Mouse (Mus musculus) liver, postnatal 0 days (tissue): Measurements from ENCODE around the gene Cdk17. TPM values are rescaled to one million over a fixed set of nuclear protein-coding genes. Genes with fewer than 3 reads are reported as not detected.

Experiments used
- ATAC-seq: fragments of 200-750 bp; cut with Nextera tagmentation; 2 replicates; pipeline ENCODE4 v1.8.0; 2017; ENCODE audit warnings: mild to moderate bottlenecking, moderate library complexity
- DNase-seq: peaks from one replicate; pipeline ENCODE4 v3.0.0-alpha.2; 2016
- H3K27ac ChIP-seq: fragments of 300-500 bp; sonication (generic); 2 replicates; pipeline ENCODE4 v1.5.1; 2014; ENCODE audit warnings: antibody characterized with exemption, moderate library complexity, mild to moderate bottlenecking, low read depth
- H3K27me3 ChIP-seq: fragments of 300-500 bp; sonication (generic); 2 replicates; pipeline ENCODE4 v1.6.1; 2014; ENCODE audit warnings: low read length, control low read depth, mixed read lengths; ENCODE audit not compliant: insufficient read depth
- H3K36me3 ChIP-seq: fragments of 300-500 bp; sonication (generic); replicated peaks from 2 replicates; pipeline ENCODE4 v1.6.1; 2014; ENCODE audit warnings: mild to moderate bottlenecking, control low read depth, low read length, moderate library complexity, mixed read lengths; ENCODE audit not compliant: insufficient read depth
- H3K4me1 ChIP-seq: fragments of 300-500 bp; sonication (generic); 2 replicates; pipeline ENCODE4 v1.6.1; 2014; ENCODE audit warnings: antibody characterized with exemption, mild to moderate bottlenecking, control low read depth; ENCODE audit not compliant: insufficient read depth
- H3K4me2 ChIP-seq: fragments of 300-500 bp; sonication (generic); 2 replicates; pipeline ENCODE4 v1.6.1; 2014; ENCODE audit warnings: low read depth, mild to moderate bottlenecking, low read length, moderate library complexity, mixed read lengths
- H3K4me3 ChIP-seq: fragments of 300-500 bp; sonication (generic); 2 replicates; pipeline ENCODE4 v1.5.1; 2014; ENCODE audit warnings: low read depth, low read length
- H3K9ac ChIP-seq: fragments of 300-500 bp; sonication (generic); replicated peaks from 2 replicates; pipeline ENCODE4 v1.6.1; 2014; ENCODE audit warnings: mild to moderate bottlenecking, moderate library complexity
- H3K9me3 ChIP-seq: fragments of 300-500 bp; sonication (generic); 2 replicates; pipeline ENCODE4 v1.6.1; 2016; ENCODE audit warnings: mild to moderate bottlenecking, control low read depth, low read length, mixed read lengths
- CTCF ChIP-seq: sonication (generic); IDR thresholded peaks from 2 replicates; pipeline ENCODE4 v1.5.1; 2016; ENCODE audit warnings: antibody characterized with exemption, low read depth
- EP300 ChIP-seq: IDR thresholded peaks from 2 replicates; pipeline ENCODE4 v1.6.1; 2016; ENCODE audit warnings: antibody characterized with exemption, low read depth, mild to moderate bottlenecking
- WGBS: fragments of 180-500 bp; shearing (Covaris S2); extraction: QIAGEN DNeasy Blood & Tissue Kit; methylation state at CpG from one replicate; pipeline ENCODE4 v1.1.7; 2014; ENCODE audit not compliant: insufficient replicate concordance; 5-methylcytosine and 5-hydroxymethylcytosine counted together
- polyA plus RNA-seq: library from polyadenylated mRNA; unstranded; fragments of >200 nt; fragmentation: Nextera tagmentation; extraction: Ambion mirVana; gene quantifications from 2 replicates; pipeline ENCODE4 v1.2.1, GENCODE M21; 2015

The Cdk17 gene
- polyA plus RNA-seq, 1 experiment from 2014 or later: 7.4 TPM

GRCm38 (mm10) chr10:93297774-93298173 is 137.1 kb downstream of the Cdk17 start:
- Histone ChIP-seq H3K36me3 (no peaks in the 10 kb centered on the region), H3K9ac (no peak overlapping the region), H3K4me1 (no peaks in the 10 kb centered on the region), H3K9me3 (no peaks in the 10 kb centered on the region), H3K27me3 (no peaks in the 10 kb centered on the region), H3K27ac (no peak overlapping the region), H3K4me3 (no peak overlapping the region), H3K4me2 (no peak overlapping the region)
- no peak; the same call in 1 of the 2 replicates for ATAC-seq
- DNase-seq: no peak
- WGBS: 26% methylated on average over 5 of the region's 5 CpGs
- TF ChIP-seq CTCF (no peak; the same call in 1 of the 2 replicates), EP300 (no peak)

- TF ChIP-seq CTCF: no peak
- no peak for TF ChIP-seq EP300
- DNase-seq (no peak), ATAC-seq (no peak)
- Histone ChIP-seq H3K4me3 (no peak overlapping the region), H3K36me3 (no peaks in the 10 kb centered on the region), H3K9ac (no peak overlapping the region), H3K4me1 (no peaks in the 10 kb centered on the region), H3K9me3 (no peaks in the 10 kb centered on the region), H3K27ac (no peak overlapping the region), H3K27me3 (no peaks in the 10 kb centered on the region), H3K4me2 (no peak overlapping the region)
- WGBS: 28% methylated on average over 7 of the region's 7 CpGs
These were observed 137.5 kb downstream of the Cdk17 start for GRCm38 (mm10) chr10:93298208-93298607.

GRCm38 (mm10) chr10:93301831-93302230 is 141.2 kb downstream of the Cdk17 start:
- Histone ChIP-seq H3K27me3 (no peaks in the 10 kb centered on the region), H3K27ac (no peak overlapping the region), H3K4me1 (no peaks in the 10 kb centered on the region), H3K4me2 (no peak overlapping the region), H3K36me3 (no peaks in the 10 kb centered on the region), H3K4me3 (no peak overlapping the region), H3K9ac (no peak overlapping the region), H3K9me3 (no peaks in the 10 kb centered on the region)
- no peak for ATAC-seq
- TF ChIP-seq CTCF (no peak), EP300 (no peak)
- 72% methylated on average over 8 of the region's 8 CpGs for WGBS
- DNase-seq: no peak

GRCm38 (mm10) chr10:93303231-93303630 is 142.6 kb downstream of the Cdk17 start:
- Histone ChIP-seq H3K27me3 (no peaks in the 10 kb centered on the region), H3K4me2 (no peak overlapping the region), H3K27ac (no peak overlapping the region), H3K4me1 (no peaks in the 10 kb centered on the region), H3K4me3 (no peak overlapping the region), H3K36me3 (no peaks in the 10 kb centered on the region), H3K9me3 (no peaks in the 10 kb centered on the region), H3K9ac (no peak overlapping the region)
- WGBS: 58% methylated on average over 4 of the region's 4 CpGs
- ATAC-seq (no peak), DNase-seq (no peak)
- TF ChIP-seq EP300 (no peak), CTCF (no peak)

GRCm38 (mm10) chr10:93305946-93306345 is 145.3 kb downstream of the Cdk17 start:
- ATAC-seq: no peak
- Histone ChIP-seq H3K9me3 (no peaks in the 10 kb centered on the region), H3K4me1 (0 out of 2 replicates have a peak, but pooled peaks cover 2% of the 10 kb centered on the region), H3K4me2 (no peak overlapping the region), H3K27ac (no peak overlapping the region), H3K27me3 (peaks cover 14% of the 10 kb centered on the region), H3K4me3 (no peak overlapping the region), H3K36me3 (no peaks in the 10 kb centered on the region), H3K9ac (no peak overlapping the region)
- no peak for DNase-seq
- TF ChIP-seq CTCF (no peak), EP300 (no peak)
- 48% methylated on average over 6 of the region's 6 CpGs for WGBS

GRCm38 (mm10) chr10:93306367-93306766 is 145.7 kb downstream of the Cdk17 start:
- 0 out of 2 replicates have a peak, but pooled peaks cover 2% of the 10 kb centered on the region for H3K4me1 ChIP-seq
- H3K27me3 ChIP-seq: peaks cover 17% of the 10 kb centered on the region
- H3K4me2 ChIP-seq: no peak overlapping the region
- TF ChIP-seq CTCF (no peak), EP300 (no peak)
- H3K27ac ChIP-seq: no peak overlapping the region
- H3K9me3 ChIP-seq: no peaks in the 10 kb centered on the region
- DNase-seq: no peak
- ATAC-seq: no peak
- no peak overlapping the region for H3K9ac ChIP-seq
- 71% methylated on average over 11 of the region's 11 CpGs for WGBS
- no peak overlapping the region for H3K4me3 ChIP-seq
- H3K36me3 ChIP-seq: no peaks in the 10 kb centered on the region
